Mouse (Mus musculus): ENCODE data around the gene Fkbp4. TPM values are rescaled to one million over a fixed set of nuclear protein-coding genes. Genes with fewer than 3 reads are reported as not detected.
A peak's percentile ranks its signal among the peaks of the same experiment; 100 is the strongest.

The Fkbp4 gene
- total and polyA plus RNA-seq, 2 experiments from 2014 or later, result 164 to 253 TPM

DNA sequence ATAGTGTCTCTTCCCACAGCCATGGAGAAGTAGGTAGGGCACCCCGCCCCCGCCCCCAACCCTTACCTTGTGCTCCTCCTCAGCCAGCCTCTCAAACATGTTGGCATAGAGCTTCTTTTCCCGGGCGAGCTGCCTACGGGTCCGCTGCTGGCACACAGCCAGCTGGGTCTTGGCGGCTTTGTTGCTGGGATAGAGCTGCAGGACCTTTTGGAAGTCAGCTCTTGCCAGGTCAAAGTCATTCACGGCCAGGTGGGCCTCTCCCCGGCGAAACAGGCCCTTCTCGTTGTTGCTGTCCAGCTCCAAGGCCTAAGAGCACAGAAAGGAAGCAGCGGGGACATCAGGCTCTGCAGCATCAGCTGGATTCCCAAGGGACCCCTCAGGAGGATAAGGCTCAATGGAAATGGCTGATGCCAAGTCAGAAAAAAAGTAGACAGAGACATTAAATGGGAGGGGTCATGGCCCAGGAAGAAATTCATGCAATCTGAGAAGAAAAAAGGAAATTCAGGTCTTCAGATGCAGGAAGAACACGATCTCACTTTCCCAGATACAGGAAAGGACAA lies 6.0 kb downstream of the Fkbp4 start:
- DNase-seq (ENCODE audit: low spot score), result no peak

DNA sequence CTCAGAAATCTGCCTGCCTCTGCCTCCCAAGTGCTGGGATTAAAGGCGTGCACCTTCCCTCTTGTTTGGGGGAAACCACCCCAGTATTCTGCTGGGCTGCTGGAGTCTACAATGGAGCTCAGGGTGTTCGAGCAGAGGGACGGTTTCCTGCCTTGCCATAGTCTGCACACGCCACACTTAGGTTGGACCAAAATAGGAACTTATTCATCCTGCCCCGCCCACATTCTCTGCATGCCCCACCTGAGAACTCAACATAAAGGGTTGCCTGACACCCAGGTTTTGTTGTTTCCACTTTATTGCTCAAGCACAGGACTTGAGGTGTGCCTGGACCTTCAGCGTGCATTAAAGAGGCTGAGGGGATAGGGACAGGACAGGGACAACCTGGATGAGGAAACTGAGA lies 8.7 kb downstream of the Fkbp4 start:
- Histone ChIP-seq H3K36me3 (ENCODE audit: insufficient read depth, low read length) (peaks cover 48% of the 10 kb centered on the region), H3K4me3 (ENCODE audit: low read depth, low read length) (no peak overlapping the region), H3K27ac (ENCODE audit: low read depth, low read length) (no peak overlapping the region), H3K27me3 (ENCODE audit: insufficient read depth, low read length) (no peaks in the 10 kb centered on the region), H3K4me2 (ENCODE audit: low read depth, low read length, poor library complexity, severe bottlenecking) (no peak overlapping the region), H3K4me1 (ENCODE audit: insufficient read depth, low read length) (no peaks in the 10 kb centered on the region), H3K9ac (replicated peaks; ENCODE audit: low read length, poor library complexity, severe bottlenecking) (no peak overlapping the region), H3K9me3 (ENCODE audit: low read length) (no peaks in the 10 kb centered on the region)
- ATAC-seq (ENCODE audit: low FRiP score), result no peak
- 94% methylated on average over 6 of the region's 6 CpGs for WGBS
- no peak for DNase-seq (ENCODE audit: low spot score)
- no peak for TF ChIP-seq CTCF (IDR thresholded peaks at IDR 0.05)

More for the DNA sequence above, 6.0 kb downstream of the Fkbp4 start:
- Histone ChIP-seq H3K36me3 (ENCODE audit: insufficient read depth, low read length) (peaks cover 59% of the 10 kb centered on the region), H3K27me3 (ENCODE audit: insufficient read depth, low read length) (no peaks in the 10 kb centered on the region), H3K9ac (replicated peaks; ENCODE audit: low read length, poor library complexity, severe bottlenecking) (no peak overlapping the region), H3K27ac (ENCODE audit: low read depth, low read length) (no peak overlapping the region), H3K9me3 (ENCODE audit: low read length) (no peaks in the 10 kb centered on the region), H3K4me1 (ENCODE audit: insufficient read depth, low read length) (peaks cover 2% of the 10 kb centered on the region; the same call in 1 of the 2 replicates), H3K4me3 (ENCODE audit: low read depth, low read length) (no peak overlapping the region), H3K4me2 (ENCODE audit: low read depth, low read length, poor library complexity, severe bottlenecking) (no peak overlapping the region)
- no peak for TF ChIP-seq CTCF (IDR thresholded peaks at IDR 0.05)
- WGBS, result 77% methylated on average over 13 of the region's 13 CpGs
- ATAC-seq (ENCODE audit: low FRiP score), result no peak

DNA sequence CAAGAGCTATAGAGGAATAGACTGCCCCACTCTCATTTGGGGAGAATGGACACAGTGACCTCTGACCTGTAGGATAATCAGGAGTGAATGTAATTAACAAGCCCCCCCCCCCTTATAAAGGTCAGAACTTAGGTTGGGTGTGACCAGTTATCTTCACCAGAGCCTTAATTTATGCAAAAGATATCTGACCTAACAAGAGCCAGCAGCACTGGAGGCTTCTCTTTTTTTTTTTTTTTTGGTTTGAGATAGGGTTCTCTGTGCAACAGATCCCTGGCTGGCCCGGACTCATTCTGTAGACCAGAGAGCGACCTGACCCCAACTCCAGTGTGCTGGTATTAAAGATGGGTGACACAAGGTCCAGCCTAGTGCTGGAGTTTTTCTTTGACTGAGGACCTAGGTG lies 9.2 kb downstream of the Fkbp4 start:
- Histone ChIP-seq H3K4me2 (ENCODE audit: low read depth, low read length, poor library complexity, severe bottlenecking) (no peak overlapping the region), H3K9me3 (ENCODE audit: low read length) (no peaks in the 10 kb centered on the region), H3K4me3 (ENCODE audit: low read depth, low read length) (no peak overlapping the region), H3K4me1 (ENCODE audit: insufficient read depth, low read length) (no peaks in the 10 kb centered on the region), H3K9ac (replicated peaks; ENCODE audit: low read length, poor library complexity, severe bottlenecking) (no peak overlapping the region), H3K27me3 (ENCODE audit: insufficient read depth, low read length) (no peaks in the 10 kb centered on the region), H3K27ac (ENCODE audit: low read depth, low read length) (no peak overlapping the region), H3K36me3 (ENCODE audit: insufficient read depth, low read length) (peaks cover 43% of the 10 kb centered on the region)
- DNase-seq (ENCODE audit: low spot score) (no peak), ATAC-seq (ENCODE audit: low FRiP score) (no peak)
- no peak for TF ChIP-seq CTCF (IDR thresholded peaks at IDR 0.05)
- 97% methylated on average over 2 of the region's 2 CpGs for WGBS

DNA sequence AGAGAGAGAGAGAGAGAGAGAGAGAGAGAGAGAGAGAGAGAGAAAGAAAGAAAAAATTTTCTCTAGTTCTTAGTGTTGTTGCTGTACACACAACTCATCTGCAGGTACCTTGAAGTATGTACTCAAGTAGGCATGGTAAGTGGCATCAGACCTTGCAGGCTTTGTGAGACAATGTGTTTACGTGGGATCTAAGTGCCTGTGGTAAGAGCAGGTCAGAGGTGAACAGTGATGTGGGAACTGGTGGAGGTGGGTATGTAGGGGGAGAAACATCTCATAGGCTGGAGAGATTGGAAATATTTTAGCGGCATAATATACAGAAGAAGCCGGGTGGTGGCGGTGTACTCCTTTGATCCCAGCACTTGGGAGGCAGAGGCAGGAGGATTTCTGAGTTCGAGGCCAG lies 10.9 kb downstream of the Fkbp4 start:
- no peak for TF ChIP-seq CTCF (IDR thresholded peaks at IDR 0.05)
- no peak overlapping the region for H3K27ac ChIP-seq (ENCODE audit: low read depth, low read length)
- no peaks in the 10 kb centered on the region for H3K9me3 ChIP-seq (ENCODE audit: low read length)
- 95% methylated on average over 5 of the region's 5 CpGs for WGBS
- ATAC-seq (ENCODE audit: low FRiP score) (no peak), DNase-seq (ENCODE audit: low spot score) (no peak)
- H3K4me1 ChIP-seq (ENCODE audit: insufficient read depth, low read length), result no peaks in the 10 kb centered on the region
- H3K27me3 ChIP-seq (ENCODE audit: insufficient read depth, low read length), result no peaks in the 10 kb centered on the region
- H3K4me3 ChIP-seq (ENCODE audit: low read depth, low read length), result no peak overlapping the region
- no peak overlapping the region for H3K4me2 ChIP-seq (ENCODE audit: low read depth, low read length, poor library complexity, severe bottlenecking)
- peaks cover 27% of the 10 kb centered on the region for H3K36me3 ChIP-seq (ENCODE audit: insufficient read depth, low read length)
- H3K9ac ChIP-seq (replicated peaks; ENCODE audit: low read length, poor library complexity, severe bottlenecking), result no peak overlapping the region

DNA sequence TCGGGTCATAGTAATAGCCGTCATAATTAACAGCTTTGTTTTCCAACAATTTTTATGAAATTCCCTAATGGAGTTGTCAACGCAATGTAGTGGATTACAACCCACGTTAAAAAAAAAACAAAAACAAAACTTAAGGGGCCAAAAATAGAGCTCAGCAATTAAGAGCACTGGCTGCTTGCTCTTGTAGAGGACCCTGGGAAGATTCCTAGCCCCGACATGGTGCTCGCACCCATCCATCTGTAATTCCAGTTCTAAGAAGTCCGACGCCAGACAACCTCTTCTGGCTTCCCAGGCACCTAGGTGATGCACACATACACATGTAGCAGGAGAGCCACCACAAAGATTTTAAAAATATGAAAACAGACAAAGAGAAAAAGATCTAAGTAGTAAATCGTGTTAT lies 13.4 kb downstream of the Fkbp4 start:
- H3K4me1 ChIP-seq (ENCODE audit: insufficient read depth, low read length), result no peaks in the 10 kb centered on the region
- H3K27me3 ChIP-seq (ENCODE audit: insufficient read depth, low read length), result no peaks in the 10 kb centered on the region
- H3K9me3 ChIP-seq (ENCODE audit: low read length), result no peaks in the 10 kb centered on the region
- peak overlapping the region; percentile 71 for H3K4me2 ChIP-seq (ENCODE audit: low read depth, low read length, poor library complexity, severe bottlenecking)
- H3K36me3 ChIP-seq (ENCODE audit: insufficient read depth, low read length), result peaks cover 7% of the 10 kb centered on the region; the same call in 1 of the 2 replicates
- ATAC-seq (ENCODE audit: low FRiP score) (no peak), DNase-seq (ENCODE audit: low spot score) (no peak)
- TF ChIP-seq CTCF (IDR thresholded peaks at IDR 0.05), result no peak
- 20% methylated on average over 9 of the region's 9 CpGs for WGBS
- peak overlapping the region; percentile 58 for H3K9ac ChIP-seq (replicated peaks; ENCODE audit: low read length, poor library complexity, severe bottlenecking)
- H3K4me3 ChIP-seq (ENCODE audit: low read depth, low read length), result peak overlapping the region; percentile 43
- H3K27ac ChIP-seq (ENCODE audit: low read depth, low read length), result peak overlapping the region; percentile 97

DNA sequence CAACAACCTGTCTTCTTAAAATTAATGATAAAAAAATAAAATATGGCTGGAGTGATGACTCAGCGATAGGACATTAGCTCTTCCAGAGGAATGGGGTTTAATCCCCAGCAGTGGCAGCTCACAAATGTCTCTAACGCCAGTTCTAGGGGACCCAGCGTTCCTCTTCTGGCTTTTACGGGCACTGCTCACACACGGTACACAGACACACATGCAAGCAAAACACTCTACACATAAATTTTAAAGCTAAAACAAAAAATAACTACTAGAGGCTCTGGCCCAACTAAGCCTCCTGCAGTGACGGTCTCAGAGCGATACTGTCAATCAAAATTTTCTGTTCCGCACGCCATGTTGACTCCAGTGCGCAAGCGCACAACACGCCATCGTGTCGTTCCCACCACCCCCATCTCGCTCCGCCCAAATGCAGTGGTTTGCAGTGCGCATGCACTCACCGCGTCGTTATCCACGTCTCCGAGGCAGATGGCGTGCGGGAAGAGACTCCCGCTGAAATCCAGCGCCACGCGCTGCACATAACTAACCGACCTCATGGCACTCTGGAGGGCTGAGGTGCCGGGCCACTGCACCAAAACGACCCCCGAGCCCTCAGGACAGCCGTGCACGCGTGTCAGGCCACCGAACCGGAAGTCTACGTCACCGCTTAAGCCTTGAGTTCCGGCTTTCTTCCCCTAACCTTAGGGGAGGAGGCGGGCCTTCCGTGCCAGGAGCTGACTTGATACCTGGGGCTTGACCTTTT lies 14.0 kb downstream of the Fkbp4 start, which contains the start of gene Itfg2:
TSS of gene Itfg2 (minus strand) at position 663 of the 751 bp plus-strand sequence.
- Histone ChIP-seq H3K27ac (ENCODE audit: low read depth, low read length) (peak within 1 kb of the TSS; percentile 97), H3K36me3 (ENCODE audit: insufficient read depth, low read length) (peaks cover 7% of the 10 kb centered on the region; the same call in 1 of the 2 replicates), H3K4me1 (ENCODE audit: insufficient read depth, low read length) (no peaks in the 10 kb centered on the region), H3K4me3 (ENCODE audit: low read depth, low read length) (peak within 1 kb of the TSS; percentile 43), H3K4me2 (ENCODE audit: low read depth, low read length, poor library complexity, severe bottlenecking) (peak within 1 kb of the TSS; percentile 71), H3K27me3 (ENCODE audit: insufficient read depth, low read length) (no peaks in the 10 kb centered on the region), H3K9ac (replicated peaks; ENCODE audit: low read length, poor library complexity, severe bottlenecking) (peak within 1 kb of the TSS; percentile 58), H3K9me3 (ENCODE audit: low read length) (no peaks in the 10 kb centered on the region)
- WGBS, result under 1% methylated on average over 42 of the region's 42 CpGs
- TF ChIP-seq CTCF (IDR thresholded peaks at IDR 0.05), result no peak
- DNase-seq (ENCODE audit: low spot score) (peak; percentile 98), ATAC-seq (ENCODE audit: low FRiP score) (peak; percentile 95)

All from midbrain, postnatal 0 days (tissue).